Mouse (Mus musculus) megakaryocyte, embryonic 14.5 days (primary cell): ENCODE measurements around the gene Fgfr1op.
"Not testable (repeated sequence)": the region's sequence is repeated elsewhere in the genome, so short reads cannot be mapped to it uniquely, and the experiment has no call there.

ENCODE experiments used
- FLI1 ChIP-seq: IDR thresholded peaks from 2 replicates; pipeline ENCODE4 v1.6.1; 2012; ENCODE audit warnings: low read length, inconsistent platforms, mixed read lengths
- GATA1 ChIP-seq: IDR thresholded peaks from 3 replicates; pipeline ENCODE4 v1.6.1; 2012; ENCODE audit warnings: mixed read lengths, low read length, inconsistent platforms, borderline replicate concordance

DNA sequence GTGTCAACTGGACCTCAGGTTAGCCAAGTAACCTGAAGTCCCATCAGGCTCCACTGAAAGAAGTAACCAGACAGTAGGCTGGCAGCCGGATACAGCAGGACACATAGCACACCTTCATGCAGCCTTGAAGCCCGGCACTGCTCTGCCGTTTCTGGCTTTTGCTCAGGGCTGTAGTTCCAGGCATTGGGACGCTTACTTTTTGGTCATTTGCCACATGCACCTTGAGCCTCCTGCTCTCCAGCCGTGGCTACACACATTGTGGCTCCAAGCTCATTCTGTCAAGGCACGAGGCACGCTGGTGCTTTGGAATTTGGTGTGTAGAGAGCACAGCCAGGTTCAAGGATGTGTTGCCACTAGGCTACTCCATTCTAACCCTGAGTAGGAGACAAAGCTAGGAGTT lies 10.3 kb upstream of the Fgfr1op start:
- not testable (repeated sequence) for TF ChIP-seq GATA1, FLI1
